Mouse (Mus musculus) heart, adult 2 months (tissue): ENCODE measurements around the gene Mmp7.

ENCODE experiments used
- CTCF ChIP-seq: fragments of 200-600 bp; IDR thresholded peaks from 2 replicates; pipeline ENCODE4 v1.8.1; 2022; ENCODE audit warnings: antibody characterized with exemption, mild to moderate bottlenecking, moderate library complexity
- POLR2A ChIP-seq: fragments of 200-500 bp; IDR thresholded peaks from 2 replicates; pipeline ENCODE4 v1.6.1; 2011; ENCODE audit warnings: mild to moderate bottlenecking, low read depth, low read length, control low read depth; ENCODE audit not compliant: insufficient read depth

GRCm38 (mm10) chr9:7721543-7721942, 29.7 kb downstream of the Mmp7 start:
- TF ChIP-seq POLR2A (no peak), CTCF (no peak)
